Mouse (Mus musculus) olfactory bulb, adult 2 months (tissue): Measurements from ENCODE around the gene Ech1.

ENCODE experiments used
- CTCF ChIP-seq: fragments of 200-500 bp; IDR thresholded peaks from 2 replicates; pipeline ENCODE4 v1.5.1; 2012; ENCODE audit warnings: low read depth, mild to moderate bottlenecking, low read length, moderate library complexity; ENCODE audit not compliant: insufficient read depth
- POLR2A ChIP-seq: fragments of 200-500 bp; IDR thresholded peaks from 2 replicates; pipeline ENCODE4 v1.6.1; 2012; ENCODE audit warnings: mild to moderate bottlenecking, low read depth, low read length, moderate library complexity; ENCODE audit not compliant: insufficient read depth

- TF ChIP-seq POLR2A: no peak
- no peak for TF ChIP-seq CTCF
These were observed 2.5 kb upstream of the Ech1 start for GRCm38 (mm10) chr7:28822556-28822955.
